Mouse (Mus musculus) heart, postnatal 36 days (tissue): ENCODE results near the gene Hmg20a. TPM values are rescaled to one million over a fixed set of nuclear protein-coding genes. Genes with fewer than 3 reads are reported as not detected.
A peak's percentile ranks its signal among the peaks of the same experiment; 100 is the strongest.

Experiments used
- DNase-seq, 2 experiments: peaks; one replicate each; pipeline ENCODE4 v3.0.0; 2021 to 2022
- intact Hi-C: fragments of 180-260 bp; cut with DNase I; formaldehyde crosslinking; loops from one replicate; pipeline ENCODE4 v1.15.1; 2025
- total RNA-seq, 2 experiments: library from RNA; stranded (reverse); gene quantifications; 2 replicates each; pipeline ENCODE4 v1.2.3; 2021

Hmg20a gene
- total RNA-seq, 2 experiments from 2014 or later, result 18.8 to 21.1 TPM

DNA sequence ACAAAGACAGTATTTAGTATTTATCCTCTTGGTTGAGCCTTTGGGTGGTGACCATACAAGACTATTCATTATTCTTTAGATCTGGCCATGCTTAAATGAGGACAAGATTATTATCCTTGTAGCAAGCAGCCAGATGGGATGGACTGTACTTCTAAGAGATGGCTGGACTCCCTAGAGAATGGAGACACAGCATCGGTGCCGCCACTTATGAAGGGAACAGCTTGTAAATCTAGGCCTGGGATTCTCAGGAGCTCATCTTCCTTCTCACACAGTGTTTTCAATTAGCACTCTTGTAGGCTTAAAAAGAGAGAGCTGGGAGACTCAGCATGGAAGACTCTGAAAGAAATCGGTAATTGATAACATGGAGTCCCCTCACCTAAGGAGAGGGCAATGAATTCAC lies 74.0 kb downstream of the Hmg20a start:
- intact Hi-C loops, result no loop called here
- no peak for DNase-seq

GRCm38 (mm10) chr9:56492916-56493315 lies 74.5 kb downstream of the Hmg20a start:
- intact Hi-C loops, result no loop called here
- DNase-seq, result no peak

GRCm38 (mm10) chr9:56495088-56495487 lies 76.7 kb downstream of the Hmg20a start:
- intact Hi-C loops, result no loop called here
- DNase-seq, result no peak

DNA sequence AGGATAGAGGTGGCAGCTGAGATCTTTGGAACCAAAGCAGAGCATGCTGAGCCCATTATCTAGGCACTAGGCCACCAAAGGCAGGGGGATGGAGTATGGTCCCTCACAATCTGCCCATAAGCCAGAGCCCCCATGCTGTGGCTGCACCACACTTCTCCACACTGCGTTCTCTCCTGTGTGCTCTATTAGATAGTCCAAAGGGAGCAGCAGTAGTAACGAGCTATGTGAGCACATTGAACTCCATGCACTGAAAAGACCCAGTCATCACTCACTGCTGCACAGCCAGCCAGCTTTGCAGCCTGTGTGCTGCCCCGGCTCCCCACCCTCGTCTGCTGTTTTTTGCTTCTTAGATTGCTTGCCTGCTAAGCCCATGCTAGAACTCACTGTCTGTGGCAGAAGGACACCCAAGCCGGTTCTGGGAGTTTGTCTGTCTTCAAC lies 77.4 kb downstream of the Hmg20a start:
- intact Hi-C loops, result no loop called here
- no peak for DNase-seq

DNA sequence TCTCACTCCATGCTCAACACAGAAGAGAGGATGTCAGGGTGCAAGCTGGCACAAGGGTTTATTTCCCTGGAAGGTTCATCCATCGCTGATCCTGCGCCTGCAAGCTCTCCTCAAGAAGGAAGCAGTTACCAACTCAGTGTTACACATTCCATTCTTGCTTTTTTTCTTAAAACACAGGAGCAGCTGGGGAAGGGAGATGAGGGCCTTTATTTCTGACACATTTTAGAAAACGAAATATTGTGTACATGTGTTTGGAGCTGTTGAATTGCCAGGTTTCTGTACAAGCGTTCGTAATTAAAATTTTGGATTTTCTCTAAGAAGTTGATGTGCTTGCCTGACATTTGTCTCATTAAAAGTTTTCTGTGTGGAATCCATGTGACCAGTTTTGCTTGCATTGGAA lies 78.2 kb downstream of the Hmg20a start:
- intact Hi-C loops, result no loop called here
- no peak for DNase-seq

DNA sequence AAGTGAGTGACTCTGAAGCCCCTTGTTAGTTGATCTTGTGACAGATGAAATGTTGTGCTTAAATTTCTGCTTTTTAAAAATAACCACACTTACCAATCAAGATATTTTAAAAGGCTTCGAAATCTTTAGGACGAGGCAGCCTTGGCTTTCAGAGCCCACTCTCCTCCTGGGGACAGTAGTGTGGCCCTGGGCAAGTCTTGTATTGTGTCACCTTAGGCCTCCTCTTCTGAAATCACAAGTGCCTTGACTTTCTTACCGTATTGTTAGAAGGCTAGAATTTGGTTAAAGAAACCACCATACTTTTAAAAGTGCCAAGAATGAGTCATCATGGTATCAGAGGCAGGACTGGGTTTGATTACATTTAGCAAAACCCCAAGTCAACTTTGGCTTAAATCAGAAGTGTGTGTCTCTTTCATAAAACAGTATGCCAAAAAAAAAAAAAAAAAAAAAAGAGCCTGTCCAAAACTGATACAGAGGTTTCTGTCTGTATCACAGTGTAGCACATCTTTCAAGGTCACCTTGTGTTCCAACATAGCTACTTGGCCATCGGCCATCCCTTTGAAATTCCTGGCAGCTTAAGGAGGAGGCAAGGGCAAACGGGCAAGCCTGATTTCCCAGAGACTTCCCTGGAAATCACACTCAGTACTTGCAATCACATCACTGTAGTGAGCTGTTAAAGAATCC lies 78.9 kb downstream of the Hmg20a start:
- intact Hi-C loops, result no loop called here
- peak; percentile 61 to 69 for DNase-seq

- DNase-seq, result no peak
- intact Hi-C loops, result no loop called here
These were observed 81.1 kb downstream of the Hmg20a start for GRCm38 (mm10) chr9:56499324-56500067.

DNA sequence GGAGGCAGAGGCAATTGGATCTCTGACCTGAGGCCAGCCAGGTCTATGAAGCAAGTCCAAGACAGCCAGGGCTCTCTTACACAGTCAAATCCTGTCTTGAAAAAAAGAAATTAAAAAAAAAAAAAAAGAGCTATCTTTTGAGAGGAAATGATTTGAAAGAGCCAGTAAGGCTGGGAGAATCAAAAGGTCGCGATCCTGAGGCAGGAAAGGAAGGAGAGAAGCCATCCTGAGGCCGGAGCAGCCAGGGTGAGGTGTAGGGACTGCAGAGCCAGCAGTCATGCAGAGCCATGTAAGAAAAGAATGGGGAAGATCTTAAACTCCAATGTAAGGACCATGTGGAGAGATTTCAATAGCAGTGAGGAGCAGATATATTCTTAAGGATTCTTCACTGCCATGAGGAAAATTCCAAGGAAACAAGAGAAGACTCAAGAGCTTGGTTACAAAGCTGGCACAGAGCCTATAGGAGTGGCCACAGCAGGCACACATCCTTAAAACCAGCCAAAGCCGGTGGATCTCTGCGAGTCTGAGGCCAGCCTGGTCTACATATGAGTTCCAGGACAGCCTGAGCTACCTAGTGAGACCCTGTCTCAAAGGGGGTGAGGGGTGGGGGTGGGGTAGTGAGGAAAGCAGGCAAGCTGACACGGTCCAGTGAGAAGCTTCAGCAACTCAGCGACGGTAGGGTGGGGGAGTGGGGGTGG lies 82.6 kb downstream of the Hmg20a start:
- intact Hi-C loops, result no loop called here
- no peak for DNase-seq

- intact Hi-C loops, result no loop called here
- no peak for DNase-seq
These were observed 83.5 kb downstream of the Hmg20a start for GRCm38 (mm10) chr9:56501721-56502542.

DNA sequence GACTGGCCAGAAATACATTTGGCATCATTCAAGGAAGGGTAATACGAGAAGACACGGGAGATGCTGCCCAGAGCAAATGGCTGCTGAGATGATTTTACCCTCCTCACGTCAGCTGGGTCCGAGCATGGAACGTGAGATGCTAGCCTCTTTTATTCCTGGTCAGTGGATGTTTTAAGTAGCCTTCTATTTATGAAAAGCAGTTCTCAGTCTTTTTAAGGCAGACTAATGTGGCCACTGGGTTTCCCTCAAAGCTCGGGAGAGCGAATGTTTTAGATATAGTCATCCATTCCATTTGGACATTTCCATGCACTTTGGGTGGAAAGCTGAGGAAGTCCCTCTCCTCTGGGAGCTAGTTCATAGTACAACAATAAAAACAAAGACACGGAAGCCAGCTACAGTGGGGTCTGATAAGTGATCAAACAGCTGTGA lies 84.1 kb downstream of the Hmg20a start:
- DNase-seq, result peak; percentile 26 to 60
- intact Hi-C loops, result no loop called here

- no peak for DNase-seq
- intact Hi-C loops, result loop anchor here (2.0 kb wide), 1 partner anchor 39 kb away; no protein-coding TSS in a partner anchor
These were observed 85.5 kb downstream of the Hmg20a start for GRCm38 (mm10) chr9:56503621-56504500.

GRCm38 (mm10) chr9:56504511-56504910 lies 86.1 kb downstream of the Hmg20a start:
- no peak for DNase-seq
- intact Hi-C loops, result loop anchor here (2.0 kb wide), 1 partner anchor 40 kb away; no protein-coding TSS in a partner anchor

DNA sequence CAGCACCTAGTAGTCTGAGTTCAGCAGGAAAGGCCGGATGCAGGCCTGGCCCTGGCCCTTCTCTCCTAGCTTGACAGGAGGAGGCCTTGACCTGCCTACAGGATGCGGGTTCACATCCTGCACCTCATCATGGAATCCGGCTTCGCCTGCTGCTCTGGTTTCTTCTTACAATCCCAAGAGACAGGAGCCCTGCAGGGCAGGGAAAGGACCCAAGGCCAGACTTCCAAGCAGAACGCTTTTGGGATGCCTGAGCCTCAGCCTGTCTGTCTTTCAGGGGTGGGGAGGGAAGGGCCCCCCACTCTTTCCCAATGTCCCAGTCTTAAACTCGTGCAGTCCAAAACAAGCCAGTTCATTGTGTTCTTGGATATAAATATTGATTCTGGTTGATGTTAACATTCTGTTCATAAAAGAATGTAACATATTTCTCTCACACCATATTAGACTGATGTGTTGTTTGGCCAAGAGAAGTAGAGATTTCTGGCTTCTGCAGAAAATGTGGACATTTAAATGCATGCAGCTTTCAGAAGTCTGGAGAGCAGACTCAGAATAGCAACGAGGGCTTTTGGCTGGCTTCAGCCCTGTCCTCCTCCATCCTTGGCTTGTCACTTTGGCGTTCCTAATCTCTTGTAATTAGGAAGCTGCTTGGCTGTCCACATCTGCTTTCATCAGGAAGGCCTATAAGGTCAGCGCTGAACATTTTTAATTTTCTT lies 86.8 kb downstream of the Hmg20a start:
- peak; percentile 55 to 64 for DNase-seq
- intact Hi-C loops, result loop anchor here (2.0 to 5.0 kb wide), 2 partner anchors 40 to 183 kb away; no protein-coding TSS in a partner anchor

- DNase-seq, result peak; percentile 96 to 97
- intact Hi-C loops, result loop anchor here (1.0 to 5.0 kb wide), 6 partner anchors 41 to 293 kb away; no protein-coding TSS in a partner anchor
These were observed 87.7 kb downstream of the Hmg20a start for GRCm38 (mm10) chr9:56505793-56506755.

DNA sequence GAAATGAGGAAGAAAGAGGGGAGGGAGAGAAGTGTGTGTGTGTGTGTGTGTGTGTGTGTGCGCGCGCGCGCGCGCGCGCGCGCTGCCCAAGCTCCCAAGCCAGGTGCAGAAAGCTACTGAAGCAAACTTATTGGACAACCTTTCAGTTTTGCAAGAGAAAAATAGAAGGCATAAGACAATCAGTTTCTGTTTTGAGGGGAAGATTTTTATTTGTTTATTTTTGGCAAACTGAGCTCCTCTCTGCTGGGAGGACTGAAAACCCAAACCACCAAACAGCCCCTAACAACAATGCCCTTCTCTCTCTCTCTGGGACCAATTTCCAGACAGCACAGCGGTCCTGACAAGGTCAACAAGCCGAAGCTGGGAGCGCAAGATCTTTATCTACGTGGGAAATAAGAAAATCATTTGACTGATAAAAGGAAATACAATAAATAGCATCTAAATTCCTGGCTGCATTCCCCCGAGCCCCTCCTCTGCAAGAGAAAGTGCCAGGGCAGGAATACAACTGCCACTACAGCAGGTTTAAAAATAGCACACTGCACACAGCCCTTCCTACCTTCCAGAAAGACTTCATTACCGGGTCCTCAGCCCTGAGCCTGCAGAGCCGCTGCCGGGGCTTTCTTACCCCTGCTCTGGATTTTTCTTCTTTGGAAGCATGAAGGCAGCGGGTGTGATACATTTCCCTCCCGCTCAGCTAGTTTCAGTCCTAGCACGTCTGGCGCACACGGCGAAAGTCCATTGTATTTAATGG lies 88.7 kb downstream of the Hmg20a start:
- peak; percentile 45 to 62 for DNase-seq
- intact Hi-C loops, result loop anchor here (1.0 to 5.0 kb wide), 5 partner anchors 46 to 294 kb away; no protein-coding TSS in a partner anchor

DNA sequence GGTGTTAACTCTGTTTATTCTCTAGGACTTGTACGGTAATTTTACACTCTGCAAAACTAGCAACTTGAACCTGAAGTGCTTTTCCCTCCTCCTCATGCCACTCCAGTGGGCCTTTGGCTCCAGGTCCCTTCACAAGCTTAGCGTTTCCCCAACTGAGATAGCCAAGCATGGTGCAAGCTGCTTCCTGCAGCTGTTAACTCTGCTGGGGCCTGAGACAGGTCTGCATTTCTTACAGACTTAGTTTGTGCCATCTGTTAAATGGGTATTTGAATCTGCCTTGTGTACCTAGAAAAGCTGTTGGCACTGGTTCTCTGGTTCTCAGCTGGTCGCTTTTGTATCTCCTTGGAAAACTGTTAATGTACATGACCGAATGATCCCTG lies 89.3 kb downstream of the Hmg20a start:
- intact Hi-C loops, result loop anchor here (2.0 to 5.0 kb wide), 2 partner anchors 185 to 295 kb away; no protein-coding TSS in a partner anchor
- DNase-seq, result no peak
